41 mouse cellular contexts compared by ENCODE assay signal in genomic region chr17:64778300-64778699, GRCm38 (mm10). TPM values are rescaled to one million over a fixed set of nuclear protein-coding genes. Genes with fewer than 3 reads are reported as not detected.
"Had no signal": no experiment of that assay in that cellular context is flagged by ENCODE, and none has a peak within 500 bp of the region (broad histone marks: within the 10 kb centered on the region; RNA-seq: fewer than 3 reads in every experiment).

No protein-coding gene starts in this region.

- H3K27ac ChIP-seq: heart, embryonic 13.5 days; heart, embryonic 15.5 days; hindbrain, embryonic 13.5 days; hindbrain, embryonic 15.5 days; hindbrain, postnatal 0 days; kidney, embryonic 15.5 days; kidney, postnatal 0 days; limb, embryonic 13.5 days; limb, embryonic 15.5 days had no signal

- H3K9me3 ChIP-seq: heart, embryonic 13.5 days; heart, embryonic 15.5 days; hindbrain, embryonic 13.5 days; hindbrain, embryonic 15.5 days; kidney, embryonic 15.5 days; limb, embryonic 13.5 days; limb, embryonic 15.5 days had no signal

- DNase-seq: gastrocnemius, postnatal 14 days; gastrocnemius, postnatal 36 days; heart, postnatal 14 days; heart, postnatal 36 days; kidney, adult 11 months; kidney, adult 2 months; kidney, adult 9 months; kidney, postnatal 14 days; kidney, postnatal 36 days; layer of hippocampus, adult 9-11 months; layer of hippocampus, postnatal 36 days; left cerebral cortex, postnatal 4 days; lung, adult 18-20 months had no signal

- H3K36me3 ChIP-seq: heart, embryonic 13.5 days; heart, embryonic 15.5 days; hindbrain, embryonic 13.5 days; hindbrain, embryonic 15.5 days; kidney, embryonic 15.5 days; limb, embryonic 13.5 days; limb, embryonic 15.5 days had no signal

- ATAC-seq: hindbrain, postnatal 0 days; intestine, embryonic 16.5 days had no signal

- H3K4me3 ChIP-seq: heart, embryonic 13.5 days; heart, embryonic 15.5 days; hindbrain, embryonic 13.5 days; hindbrain, embryonic 15.5 days; kidney, embryonic 15.5 days; limb, embryonic 13.5 days; limb, embryonic 15.5 days had no signal

- H3K4me1 ChIP-seq: heart, embryonic 13.5 days; heart, embryonic 15.5 days; hindbrain, embryonic 13.5 days; hindbrain, embryonic 15.5 days; limb, embryonic 13.5 days; limb, embryonic 15.5 days had no signal

- H3K9ac ChIP-seq: heart, embryonic 13.5 days; heart, embryonic 15.5 days; hindbrain, embryonic 13.5 days; hindbrain, embryonic 15.5 days; kidney, embryonic 15.5 days; limb, embryonic 13.5 days; limb, embryonic 15.5 days had no signal

- H3K4me2 ChIP-seq: heart, embryonic 11.5 days; heart, embryonic 13.5 days; heart, embryonic 15.5 days; hindbrain, embryonic 13.5 days; hindbrain, embryonic 15.5 days; kidney, embryonic 15.5 days; limb, embryonic 13.5 days; limb, embryonic 15.5 days had no signal

- H3K27me3 ChIP-seq: heart, embryonic 13.5 days; heart, embryonic 15.5 days; hindbrain, embryonic 13.5 days; hindbrain, embryonic 15.5 days; kidney, embryonic 15.5 days; limb, embryonic 13.5 days; limb, embryonic 15.5 days had no signal

RNA-seq across cellular contexts. Expression of gene 4930583I09Rik, which starts 57.6 kb away (rescaled TPM):
- total RNA-seq: gastrocnemius, adult 18-20 months; gastrocnemius, adult 8-10 months; gastrocnemius, postnatal 14 days; gastrocnemius, postnatal 36 days; heart, adult 8-10 months; heart, postnatal 14 days; heart, postnatal 36 days; hematopoietic stem cell, adult 5-6 weeks; hindbrain, postnatal 0 days; layer of hippocampus, adult 18-20 months; layer of hippocampus, adult 8-10 months; layer of hippocampus, postnatal 14 days; layer of hippocampus, postnatal 36 days; left cerebral cortex, adult 18-20 months; left cerebral cortex, adult 8-10 months; left cerebral cortex, postnatal 10 days; left cerebral cortex, postnatal 25 days; left cerebral cortex, postnatal 4 days had no signal
- polyA plus RNA-seq: gonadal fat pad, adult 2 months; heart, embryonic 11.5 days; heart, embryonic 13.5 days; heart, embryonic 15.5 days; heart, postnatal 0 days; hindbrain, embryonic 11.5 days; hindbrain, embryonic 13.5 days; hindbrain, embryonic 15.5 days; hindbrain, postnatal 0 days; intestine, embryonic 14.5 days; intestine, embryonic 16.5 days; kidney, adult 2 months; kidney, embryonic 15.5 days; kidney, postnatal 0 days; large intestine, adult 2 months; limb, embryonic 11.5 days; limb, embryonic 13.5 days; limb, embryonic 15.5 days had no signal
